Mouse (Mus musculus) R1 (cell line): ENCODE data around the gene Ccdc88a.

ENCODE experiments used
- DNase-seq: peaks from one replicate; pipeline ENCODE4 v3.0.0-alpha.2; 2018; ENCODE audit warnings: low read depth, low spot score

Gene Ccdc88a

DNA sequence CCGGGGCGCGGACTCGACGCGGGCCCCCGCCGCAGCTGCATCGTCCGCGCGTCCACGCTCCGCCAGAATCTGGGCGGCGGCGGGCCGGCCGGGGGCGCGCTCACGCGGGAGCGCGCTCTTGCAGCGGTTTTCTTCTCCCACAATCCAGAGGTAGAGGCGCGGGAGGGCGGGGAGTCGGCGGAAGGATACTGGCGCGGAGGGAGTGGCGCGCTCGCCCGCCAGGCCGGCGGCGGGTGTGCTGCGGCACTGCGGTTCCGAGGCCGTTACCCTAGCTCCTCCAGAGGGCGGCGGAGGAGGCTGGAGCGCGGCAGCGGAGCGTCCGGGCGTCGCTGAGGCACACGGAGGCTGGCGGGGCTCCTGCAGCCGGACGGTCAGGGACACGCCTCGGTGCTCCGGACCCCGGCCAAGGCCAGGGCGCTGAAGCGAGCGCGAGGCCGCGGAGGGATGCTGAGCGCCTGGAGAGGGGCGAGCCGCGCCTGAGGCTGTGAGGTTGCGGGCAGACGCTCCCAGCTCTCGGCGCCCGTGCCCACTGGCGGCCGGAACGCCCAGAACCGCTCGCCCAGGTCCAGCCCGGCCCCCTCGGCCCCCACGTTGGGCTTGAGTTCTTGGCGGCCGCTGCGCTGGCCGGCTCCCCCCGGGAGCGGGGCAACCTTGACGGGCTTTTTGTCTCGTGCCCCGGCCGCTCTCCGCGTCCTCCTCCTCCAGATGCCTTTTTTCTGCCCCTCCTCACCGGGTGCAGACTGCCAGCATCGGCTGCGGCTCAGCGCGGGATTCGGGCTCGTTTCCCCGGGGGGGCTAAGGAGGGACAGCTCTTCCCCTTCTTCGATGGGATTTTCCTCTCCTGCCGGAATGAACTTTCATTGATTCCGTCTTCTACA lies at the start of gene Ccdc88a:
Ccdc88a (plus strand) TSS at position 263 of the 878 bp plus-strand sequence.
- peak; percentile 96 for DNase-seq

DNA sequence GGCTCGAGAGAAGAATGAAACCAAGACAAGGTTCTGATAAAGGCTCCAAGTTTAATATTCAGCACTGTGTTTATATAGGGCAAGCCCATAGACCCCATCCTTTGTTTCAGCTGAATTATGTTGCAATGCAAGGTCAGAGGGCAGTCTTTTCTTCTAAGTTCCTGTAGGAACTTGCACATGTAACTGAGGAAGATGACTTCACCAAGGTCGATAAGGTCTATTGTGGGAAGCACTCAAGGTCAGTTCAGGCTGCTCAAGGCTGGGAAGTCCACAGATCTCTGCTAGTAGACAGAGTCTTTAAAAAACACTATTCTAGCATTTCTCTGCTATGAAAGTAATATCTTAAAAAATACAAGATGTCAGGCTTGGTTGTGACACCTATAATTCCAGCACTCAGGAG lies 38.0 kb upstream of the Ccdc88a start:
- peak; percentile 4 for DNase-seq

DNA sequence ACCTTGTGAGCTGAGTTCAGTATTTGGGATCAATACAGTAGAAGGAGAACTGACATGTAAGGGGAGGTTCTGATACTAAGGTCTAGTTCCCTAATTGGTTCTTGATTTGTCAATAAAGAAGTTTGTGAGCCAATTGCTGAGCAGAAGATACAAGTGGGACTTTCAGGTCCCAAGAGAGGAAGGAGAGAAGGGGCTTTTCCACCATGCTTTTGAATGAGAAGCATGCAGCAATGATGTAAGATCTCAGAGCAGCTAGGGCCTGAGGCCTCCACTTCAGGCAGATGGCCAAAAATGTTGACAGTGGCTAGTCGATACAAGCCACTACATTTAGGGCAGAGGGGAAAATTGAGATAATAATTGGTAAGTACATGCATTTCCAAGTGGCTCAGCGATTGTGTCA lies 32.2 kb upstream of the Ccdc88a start:
- no peak for DNase-seq

DNA sequence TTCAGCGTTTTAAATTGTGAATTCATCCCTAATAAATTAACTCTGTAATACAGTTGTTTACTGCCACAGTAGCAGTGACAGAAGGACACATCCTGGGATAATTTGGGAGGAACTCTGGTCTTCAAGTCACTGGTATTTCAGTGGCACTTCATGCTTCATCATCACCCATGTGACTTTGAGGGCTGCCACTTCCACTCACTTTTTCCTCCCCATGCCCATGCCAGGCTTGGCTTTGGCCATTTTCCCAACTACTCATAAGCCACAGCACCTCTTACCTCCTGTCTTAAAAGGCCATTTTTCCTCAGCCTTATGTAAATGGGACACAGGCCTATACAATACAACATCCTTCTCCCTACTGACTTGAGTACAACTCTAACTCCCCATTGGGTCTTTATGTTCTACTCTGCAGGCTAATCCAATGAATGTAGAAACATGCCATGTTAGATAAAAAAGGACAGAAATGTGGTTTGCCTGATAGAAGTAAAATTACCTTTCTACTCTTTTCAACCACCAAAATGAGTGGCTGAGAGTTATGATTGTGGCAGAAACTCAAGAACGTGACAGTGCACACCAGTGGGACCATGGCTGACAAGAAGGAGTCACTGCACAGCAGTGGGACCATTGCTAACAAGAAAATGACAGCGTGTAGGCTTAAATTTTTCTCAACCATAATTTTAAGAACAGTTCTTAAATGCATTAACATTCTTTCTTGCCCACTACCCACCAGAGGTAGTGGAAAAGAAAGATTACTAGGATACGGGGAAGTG lies 28.4 kb upstream of the Ccdc88a start:
- DNase-seq = no peak

DNA sequence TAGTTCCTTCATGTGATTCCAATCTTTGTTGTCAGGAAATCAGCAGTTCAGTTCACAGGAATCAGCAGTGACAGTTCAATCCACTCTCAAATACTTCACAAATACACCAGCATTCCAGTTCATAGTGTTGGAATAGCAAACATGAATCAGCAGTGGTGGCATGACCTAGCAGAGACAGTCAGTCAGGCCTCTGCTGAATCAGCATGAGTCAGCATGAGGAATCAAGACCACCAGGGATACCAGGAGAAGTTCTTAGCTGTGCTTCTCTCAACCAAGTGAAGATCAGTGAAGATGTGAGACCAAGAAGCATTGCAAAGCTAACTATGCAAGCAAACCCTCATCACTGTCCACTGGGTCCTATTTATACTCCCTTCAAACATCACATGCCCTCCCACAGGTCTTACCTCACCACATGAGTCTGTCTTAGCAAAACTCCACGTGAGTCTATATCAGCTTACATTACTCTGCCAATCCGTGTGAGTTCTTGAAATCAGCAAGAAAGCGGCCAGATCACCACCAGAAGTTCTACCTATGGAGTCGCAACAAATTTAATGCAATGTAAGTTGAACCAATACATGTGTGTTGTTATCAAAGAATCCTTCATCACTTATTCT lies 27.7 kb upstream of the Ccdc88a start:
- no peak for DNase-seq

DNA sequence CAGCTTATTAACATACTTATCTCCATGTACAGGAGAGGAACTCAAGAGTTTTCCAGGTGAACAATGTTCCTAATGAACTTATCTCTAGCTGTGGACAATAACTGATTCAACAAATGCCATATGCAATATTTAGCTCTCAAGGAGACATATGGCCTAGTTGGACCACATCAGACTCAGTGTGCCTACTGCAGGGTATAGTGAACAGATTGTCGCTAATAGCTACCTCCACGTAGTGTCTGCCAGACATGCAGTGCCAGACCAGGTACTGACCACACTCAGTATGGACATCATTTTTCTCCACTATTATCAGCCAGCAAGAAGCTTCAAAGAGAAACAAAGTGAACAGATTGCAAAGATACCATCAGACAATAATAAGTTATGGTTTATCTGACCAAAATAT lies 22.6 kb upstream of the Ccdc88a start:
- DNase-seq = no peak

DNA sequence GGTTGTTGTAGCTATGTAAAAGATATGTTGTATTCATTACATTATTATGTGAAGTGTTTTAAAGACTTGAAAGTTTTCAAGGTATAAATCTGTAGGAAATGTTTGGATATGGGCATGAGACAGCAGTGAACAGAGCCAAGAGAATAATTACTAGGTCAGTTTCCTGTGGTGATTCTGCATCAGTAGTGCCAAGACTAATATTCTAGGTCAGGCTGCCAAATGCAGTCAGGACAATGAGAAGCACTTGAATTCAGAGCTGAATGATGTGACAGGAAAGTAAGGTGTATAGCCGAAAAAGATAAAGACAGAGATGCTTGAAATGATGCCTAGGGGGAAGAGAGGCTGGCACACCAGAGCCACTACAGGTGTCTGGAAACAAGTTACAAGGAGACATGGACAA lies 21.2 kb upstream of the Ccdc88a start:
- no peak for DNase-seq

DNA sequence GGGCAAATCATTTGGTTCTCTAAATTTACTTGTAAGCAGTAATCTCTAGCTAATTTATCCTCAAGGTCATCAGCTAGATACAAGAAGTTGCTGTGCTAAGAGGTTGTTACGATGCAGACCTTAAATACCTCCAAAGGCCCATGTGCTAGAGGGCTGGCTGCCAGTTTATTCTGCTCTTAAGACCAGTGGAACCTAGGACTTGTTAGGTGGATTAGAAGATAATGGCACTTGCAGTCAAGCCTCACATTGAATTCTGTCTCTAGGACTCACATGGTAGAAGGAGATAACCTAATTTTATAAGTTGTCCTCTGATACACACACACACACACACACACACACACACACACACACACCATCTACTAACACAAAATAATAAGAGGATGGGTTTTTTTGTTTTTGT lies 5.3 kb upstream of the Ccdc88a start:
- no peak for DNase-seq

DNA sequence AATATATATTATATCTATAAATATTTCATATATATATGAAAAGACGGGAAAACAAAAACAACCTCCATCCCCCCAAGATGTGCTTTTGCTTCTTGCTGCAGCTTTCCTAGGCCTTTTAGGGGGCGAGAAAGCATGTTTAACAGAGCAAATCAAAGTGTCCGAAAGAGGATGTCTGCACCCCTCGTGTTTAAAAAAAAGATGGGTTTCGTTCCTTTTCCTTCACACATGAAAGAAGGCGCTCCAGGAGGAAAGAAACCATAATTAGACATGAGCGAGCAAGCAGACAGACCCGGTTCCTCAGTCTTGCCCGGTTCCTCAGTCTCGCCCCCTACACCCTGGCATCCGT lies 435 bp upstream of the Ccdc88a start:
- DNase-seq = no peak

DNA sequence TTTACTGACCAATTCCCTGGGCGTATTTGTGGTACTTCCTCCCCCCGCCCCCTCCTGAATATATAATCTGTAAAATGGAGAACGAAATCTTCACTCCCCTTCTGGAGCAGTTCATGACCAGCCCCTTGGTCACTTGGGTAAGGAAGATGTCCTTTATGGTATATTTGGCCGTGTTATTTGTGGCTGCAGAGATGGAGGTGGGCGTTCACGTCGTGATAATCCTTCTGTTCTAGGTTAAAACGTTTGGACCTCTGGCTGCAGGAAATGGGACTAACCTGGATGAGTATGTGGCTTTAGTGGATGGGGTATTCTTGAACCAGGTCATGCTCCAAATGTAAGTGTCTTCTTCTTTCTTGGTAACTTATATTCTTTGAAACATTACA lies 807 bp downstream of the Ccdc88a start:
- DNase-seq = no peak

DNA sequence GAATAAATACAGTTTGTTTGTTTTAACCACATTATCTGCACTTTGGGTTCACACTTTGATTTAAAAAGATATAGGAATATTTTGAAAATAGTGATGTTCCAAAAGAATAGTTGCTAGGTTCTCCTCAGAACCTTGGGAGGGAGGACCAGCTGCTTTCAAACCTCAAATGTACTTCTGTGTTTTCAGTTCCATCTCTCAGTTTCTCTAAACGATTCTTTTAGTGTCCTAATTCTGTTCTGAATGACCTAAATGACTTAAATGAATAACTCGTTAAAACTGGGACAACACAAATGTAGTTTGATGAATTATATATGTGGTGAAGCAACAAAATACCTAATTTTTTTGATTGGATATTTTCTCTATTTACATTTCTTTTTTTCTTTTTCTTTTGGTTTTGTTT lies 3.2 kb downstream of the Ccdc88a start:
- DNase-seq = no peak

DNA sequence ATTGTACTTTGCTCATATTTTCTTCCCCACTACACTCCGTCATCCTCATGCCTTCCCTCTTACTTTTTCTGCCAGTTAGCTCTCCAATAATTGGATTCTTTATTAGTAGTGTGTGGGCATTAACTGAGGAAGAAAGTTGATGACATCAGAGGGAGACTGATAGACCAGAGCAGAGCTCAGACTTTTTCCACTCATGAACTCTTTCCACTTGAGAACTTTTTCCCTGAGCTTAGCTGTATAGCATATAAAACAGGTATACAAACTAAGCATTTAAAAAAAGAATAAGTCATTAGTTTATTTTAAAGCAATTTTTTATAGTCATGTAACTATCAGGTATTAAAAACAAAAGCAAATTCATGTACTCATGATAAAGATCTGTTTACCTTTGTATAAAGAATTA lies 5.3 kb downstream of the Ccdc88a start:
- no peak for DNase-seq

DNA sequence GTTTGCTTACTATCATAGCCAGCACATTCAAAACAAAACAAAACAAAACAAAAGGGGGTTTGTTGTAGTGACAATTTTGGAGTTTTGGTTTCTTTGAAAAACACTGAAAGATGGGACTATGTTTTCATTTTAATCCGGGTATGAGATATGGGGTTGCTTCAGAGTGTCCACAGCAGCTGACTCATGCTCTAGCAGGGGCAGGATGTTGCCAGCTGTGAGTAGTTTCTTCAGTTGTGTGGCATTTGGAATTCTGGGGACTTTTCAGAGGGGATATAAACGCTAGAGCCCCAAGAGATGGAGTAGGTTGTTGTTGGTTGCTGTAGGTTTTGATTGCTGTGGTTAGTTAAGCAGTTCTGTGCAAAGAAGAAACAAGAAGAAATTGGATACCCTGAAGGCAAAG lies 10.0 kb downstream of the Ccdc88a start:
- no peak for DNase-seq

DNA sequence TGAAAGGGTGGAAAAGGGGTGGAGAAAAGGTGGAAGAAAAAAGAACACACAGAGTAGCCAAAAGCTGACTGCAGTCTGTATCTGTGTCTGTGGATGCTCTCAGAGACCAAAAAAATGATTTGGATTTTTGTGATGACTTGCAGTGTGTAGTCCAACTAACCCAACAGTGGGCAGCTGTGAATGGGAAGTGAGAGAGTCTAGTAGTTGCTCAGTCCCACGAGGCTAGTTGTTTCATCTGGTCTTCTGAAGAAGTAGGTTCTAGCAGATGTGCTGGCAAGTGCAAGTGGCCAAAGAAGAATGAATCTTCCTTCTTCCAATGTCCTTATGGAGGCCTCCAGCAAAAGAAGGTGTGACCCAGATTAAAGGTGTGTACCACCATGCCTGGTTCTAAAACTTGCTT lies 10.5 kb downstream of the Ccdc88a start:
- DNase-seq = no peak

DNA sequence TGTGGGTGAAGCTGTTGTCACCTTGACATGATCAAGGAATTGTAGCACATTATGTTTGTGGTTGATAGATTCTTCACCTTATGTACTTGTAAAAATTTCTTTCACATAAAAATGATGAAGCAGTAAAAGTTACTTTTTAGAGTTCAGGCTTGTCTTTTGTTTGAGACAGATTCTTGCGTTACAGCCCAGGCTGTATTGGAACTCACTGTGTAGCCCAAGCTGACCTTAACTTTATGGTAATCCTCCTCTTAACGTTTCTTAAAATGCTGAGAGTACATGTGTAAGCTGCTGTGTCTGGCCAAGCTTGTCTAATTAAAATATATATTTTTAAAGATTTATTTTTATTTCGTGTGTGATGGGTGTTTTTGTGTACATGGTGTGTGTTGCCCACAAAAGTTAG lies 11.2 kb downstream of the Ccdc88a start:
- DNase-seq = no peak

DNA sequence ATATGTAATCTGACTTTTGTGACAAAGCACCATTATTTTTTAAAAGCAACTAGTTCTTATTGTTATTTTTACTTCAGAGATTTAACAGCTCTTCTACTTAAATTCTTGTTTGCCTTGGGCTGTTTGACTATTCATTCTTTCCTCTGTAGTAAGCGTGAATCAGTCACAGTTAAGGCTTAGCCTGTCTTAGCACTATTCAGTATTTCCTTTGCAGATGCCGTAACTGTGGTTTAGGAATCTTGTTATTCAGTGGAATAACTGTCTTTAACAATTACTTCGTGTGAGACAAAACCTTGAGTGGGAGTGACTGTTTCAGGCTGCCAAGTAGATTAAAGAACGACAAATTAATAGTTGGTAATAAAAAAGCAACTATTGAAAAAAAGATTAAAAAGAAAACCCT lies 16.5 kb downstream of the Ccdc88a start:
- no peak for DNase-seq

DNA sequence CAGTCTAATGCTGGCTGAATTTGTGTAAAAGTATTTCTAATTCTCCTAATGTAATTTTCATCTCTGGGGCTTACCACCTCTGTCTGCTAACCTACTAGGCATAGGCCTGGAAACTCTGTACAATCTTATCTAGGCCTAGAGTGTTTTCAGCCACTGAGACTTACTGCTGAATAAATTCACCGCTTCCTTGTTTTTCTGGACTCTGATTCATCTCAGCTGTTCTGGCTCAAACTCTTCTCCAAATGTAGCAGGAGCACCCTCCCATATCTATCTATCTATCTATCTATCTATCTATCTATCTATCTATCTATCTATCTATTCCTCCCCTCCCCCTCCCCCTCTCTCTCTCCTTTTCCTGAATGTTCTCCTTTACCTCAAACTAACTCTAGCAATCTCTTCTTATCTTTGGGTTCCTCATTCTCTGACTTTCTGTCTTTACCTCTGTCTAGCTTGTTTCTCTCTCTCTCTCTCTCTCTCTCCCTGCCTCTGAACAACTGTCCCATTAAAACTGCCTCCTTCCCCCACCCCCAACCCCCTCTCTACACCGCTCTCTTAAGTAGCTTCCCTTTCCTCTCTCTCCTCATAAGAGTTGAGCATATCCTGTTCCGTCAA lies 21.8 kb downstream of the Ccdc88a start:
- DNase-seq = no peak

DNA sequence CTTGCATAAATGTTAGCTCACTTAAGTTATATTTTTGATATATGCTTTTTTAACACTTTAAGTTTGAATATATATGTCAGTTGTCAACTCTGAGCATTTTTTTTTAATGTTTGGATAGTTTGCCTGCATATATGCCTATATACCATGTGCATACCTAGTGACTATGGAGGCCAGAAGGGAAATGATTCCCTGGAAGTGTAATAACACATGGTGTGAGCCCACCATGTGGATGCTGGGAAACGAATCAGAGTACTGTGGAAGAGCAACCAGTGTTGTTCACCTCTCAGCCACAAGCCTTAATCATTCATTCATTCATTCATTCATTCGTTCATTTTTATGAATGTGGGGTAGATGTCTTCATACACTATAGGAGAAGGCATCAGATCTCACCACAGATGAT lies 26.9 kb downstream of the Ccdc88a start:
- DNase-seq = no peak

DNA sequence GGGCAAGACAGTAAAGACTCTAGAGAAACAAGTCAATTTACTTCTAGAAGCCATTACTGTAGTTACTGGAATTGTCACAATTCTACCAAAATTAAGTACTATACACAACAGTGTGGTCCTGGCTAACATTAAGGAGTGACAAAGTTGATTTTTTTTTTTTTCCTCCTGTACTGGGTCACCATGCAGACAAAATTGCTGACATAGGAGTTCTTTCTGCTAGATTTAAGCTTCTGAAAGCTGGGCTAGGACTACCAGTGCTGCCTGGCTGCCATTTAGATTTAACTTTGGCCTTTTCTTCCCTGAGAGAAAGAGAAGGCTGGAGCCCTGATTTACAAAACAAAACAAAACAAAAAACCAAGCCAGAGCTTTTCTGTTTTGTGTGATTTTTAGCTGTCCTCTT lies 32.8 kb downstream of the Ccdc88a start:
- DNase-seq = peak; percentile 12

DNA sequence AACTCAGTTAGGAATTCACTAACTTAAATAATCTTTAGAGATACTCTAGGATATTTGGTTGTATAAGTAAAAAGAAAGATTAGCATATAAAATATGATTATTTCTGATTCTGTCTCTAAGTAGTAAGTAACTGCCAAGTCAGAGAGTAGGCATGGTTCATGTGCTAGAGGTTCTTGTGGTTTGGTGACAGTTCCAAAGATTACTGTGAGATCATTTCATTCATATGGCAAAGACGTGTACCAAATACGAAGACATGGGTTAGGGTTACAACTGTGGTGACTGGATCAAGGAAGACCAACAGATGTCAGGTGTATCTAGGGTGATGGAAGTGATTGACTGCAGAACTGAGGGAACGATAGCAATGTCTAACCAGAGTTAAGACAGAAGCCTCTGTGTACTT lies 50.0 kb downstream of the Ccdc88a start:
- no peak for DNase-seq

DNA sequence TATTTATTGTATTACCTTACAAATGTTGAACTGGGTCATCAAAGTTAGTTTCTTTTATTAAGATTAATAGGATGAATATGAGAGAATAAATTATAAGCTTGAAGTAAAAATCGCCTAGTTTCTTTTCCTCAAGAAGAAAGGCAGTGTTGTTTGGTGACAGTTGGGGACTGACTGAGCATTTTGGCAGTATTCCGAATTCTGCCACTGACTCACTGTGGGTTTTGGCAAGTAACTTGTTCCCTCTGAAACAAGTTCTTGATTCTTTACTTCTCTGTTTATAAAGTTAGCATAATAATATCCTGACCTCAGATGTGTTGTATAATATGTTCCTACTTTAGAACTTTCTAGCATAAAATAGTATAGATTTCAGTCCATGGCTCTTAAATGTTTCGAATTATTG lies 55.3 kb downstream of the Ccdc88a start:
- DNase-seq = no peak

DNA sequence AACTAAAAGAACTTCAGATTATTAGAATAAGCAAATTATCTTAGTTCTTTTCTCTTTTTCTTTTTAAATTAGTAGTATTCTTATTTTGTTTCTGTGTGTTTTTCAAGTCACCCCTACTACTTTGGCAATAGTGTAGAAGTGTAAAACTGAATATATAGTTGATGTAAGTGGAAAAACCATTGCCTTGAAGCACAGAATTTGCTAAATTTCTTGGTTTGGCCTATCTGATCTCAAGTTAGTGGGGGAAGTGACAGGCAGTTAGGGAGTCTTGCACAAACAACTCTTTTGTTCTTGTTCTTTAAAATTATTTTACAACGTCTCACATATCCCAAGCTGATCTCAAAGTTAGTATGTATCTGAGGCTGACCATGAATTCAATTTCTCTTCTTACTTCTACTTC lies 57.6 kb downstream of the Ccdc88a start:
- no peak for DNase-seq
